Mouse (Mus musculus) gastrocnemius, postnatal 14 days (tissue): ENCODE measurements around the gene Nomo1. TPM values are rescaled to one million over a fixed set of nuclear protein-coding genes. Genes with fewer than 3 reads are reported as not detected.

Source experiments
- DNase-seq: peaks from one replicate; pipeline ENCODE4 v3.0.0; 2021; ENCODE audit warnings: mixed read lengths
- intact Hi-C: fragments of 180-260 bp; cut with DNase I; formaldehyde crosslinking; loops from one replicate; pipeline ENCODE4 v1.15.1; 2025; ENCODE audit warnings: low total_unique reads
- total RNA-seq, 2 experiments: library from RNA; stranded (reverse); gene quantifications; 2 replicates each; pipeline ENCODE4 v1.2.3; 2021

Nomo1 gene
- total RNA-seq, 2 experiments from 2014 or later: 40.3 to 42.2 TPM

GRCm38 (mm10) chr7:46097319-46097783 lies 63.9 kb downstream of the Nomo1 start:
- peak; percentile 45 for DNase-seq
- intact Hi-C loops: loop anchor here (5.0 kb wide), 2 partner anchors 85 to 105 kb away; partner anchors contain the start of gene Abcc8

- peak; percentile 49 for DNase-seq
- intact Hi-C loops: loop anchor here (5.0 kb wide), 2 partner anchors 84 to 104 kb away; partner anchors contain the start of gene Abcc8
Observed at GRCm38 (mm10) chr7:46098221-46098918, 64.9 kb downstream of the Nomo1 start.

GRCm38 (mm10) chr7:46098919-46099286 lies 65.4 kb downstream of the Nomo1 start:
- DNase-seq: no peak
- intact Hi-C loops: loop anchor here (5.0 kb wide), 2 partner anchors 83 to 103 kb away; partner anchors contain the start of gene Abcc8

GRCm38 (mm10) chr7:46099682-46100081 lies 66.2 kb downstream of the Nomo1 start:
- DNase-seq: peak; percentile 35
- intact Hi-C loops: loop anchor here (5.0 kb wide), 2 partner anchors 83 to 103 kb away; partner anchors contain the start of gene Abcc8

GRCm38 (mm10) chr7:46100563-46100962 lies 67.1 kb downstream of the Nomo1 start, which contains the start of gene Kcnj11:
TSS of gene Kcnj11 (minus strand) at chr7:46100764.
- intact Hi-C loops: no loop called here
- peak; percentile 86 for DNase-seq

GRCm38 (mm10) chr7:46103075-46103591 lies 69.6 kb downstream of the Nomo1 start:
- DNase-seq: no peak
- intact Hi-C loops: no loop called here

- intact Hi-C loops: no loop called here
- no peak for DNase-seq
Observed at GRCm38 (mm10) chr7:46103771-46104170, 70.3 kb downstream of the Nomo1 start.

- intact Hi-C loops: no loop called here
- DNase-seq: no peak
Observed at GRCm38 (mm10) chr7:46104256-46104915, 70.9 kb downstream of the Nomo1 start.

GRCm38 (mm10) chr7:46105484-46105883 lies 72.0 kb downstream of the Nomo1 start:
- DNase-seq: no peak
- intact Hi-C loops: no loop called here

GRCm38 (mm10) chr7:46110079-46110478 lies 76.6 kb downstream of the Nomo1 start:
- intact Hi-C loops: no loop called here

GRCm38 (mm10) chr7:46111212-46111817 lies 77.8 kb downstream of the Nomo1 start:
- intact Hi-C loops: no loop called here
- no peak for DNase-seq

More at GRCm38 (mm10) chr7:46110079-46110478, 76.6 kb downstream of the Nomo1 start:
- DNase-seq: no peak

- intact Hi-C loops: no loop called here
- DNase-seq: no peak
Observed at GRCm38 (mm10) chr7:46111938-46112337, 78.4 kb downstream of the Nomo1 start.

GRCm38 (mm10) chr7:46113435-46113834 lies 79.9 kb downstream of the Nomo1 start:
- no peak for DNase-seq
- intact Hi-C loops: no loop called here

- peak; percentile 68 for DNase-seq
- intact Hi-C loops: no loop called here
Observed at GRCm38 (mm10) chr7:46116118-46116581, 82.7 kb downstream of the Nomo1 start.

- DNase-seq: no peak
- intact Hi-C loops: no loop called here
Observed at GRCm38 (mm10) chr7:46117035-46117434, 83.5 kb downstream of the Nomo1 start.

GRCm38 (mm10) chr7:46122964-46123363 lies 89.5 kb downstream of the Nomo1 start:
- no peak for DNase-seq
- intact Hi-C loops: no loop called here

GRCm38 (mm10) chr7:46124460-46124859 lies 91.0 kb downstream of the Nomo1 start:
- no peak for DNase-seq
- intact Hi-C loops: no loop called here

GRCm38 (mm10) chr7:46125340-46125739 lies 91.8 kb downstream of the Nomo1 start:
- intact Hi-C loops: no loop called here
- DNase-seq: no peak

GRCm38 (mm10) chr7:46128196-46128595 lies 94.7 kb downstream of the Nomo1 start:
- DNase-seq: no peak
- intact Hi-C loops: no loop called here
